Mouse (Mus musculus) embryonic stem cell, embryonic (primary cell): ENCODE measurements around the gene Trmt10a.
"Not testable (repeated sequence)": the region's sequence is repeated elsewhere in the genome, so short reads cannot be mapped to it uniquely, and the experiment has no call there.

Source experiments
- CTCF ChIA-PET, 4 experiments: fragments of 300-600 bp in 2 of 4; fragments of 350-600 bp in 2 of 4; sonication (Branson Sonifier 250); formaldehyde crosslinking; loops; one replicate each; lab custom pipeline; 2022; ENCODE audit warnings: inconsistent platforms in 2 of 4; lab: Charles Lee
- POLR2A ChIA-PET, 4 experiments: fragments of 300-600 bp in 2 of 4; fragments of 350-600 bp in 2 of 4; sonication (Branson Sonifier 250); formaldehyde crosslinking; loops; one replicate each; lab custom pipeline; 2022; ENCODE audit warnings: antibody characterized with exemption in 4 of 4, inconsistent platforms in 1 of 4; lab: Charles Lee

The Trmt10a gene

DNA sequence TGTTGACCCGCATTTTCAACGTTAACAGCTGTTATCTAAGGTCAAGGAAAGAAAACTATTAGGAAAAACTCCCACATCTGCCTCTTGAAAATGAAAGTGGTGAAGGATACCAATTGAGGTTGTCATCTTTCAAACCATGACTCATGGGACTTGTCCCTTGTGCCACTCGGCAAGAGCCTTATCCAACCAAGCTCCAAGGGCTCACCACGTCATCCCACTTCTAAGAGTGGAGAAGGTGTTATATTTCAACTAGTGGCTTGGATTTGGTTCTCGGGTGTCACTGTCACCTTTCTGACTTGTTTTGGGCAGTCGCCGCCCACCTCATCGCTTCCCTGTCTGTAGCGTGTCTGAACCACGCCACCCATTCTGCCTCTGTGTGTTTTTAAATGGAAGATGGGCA is 19.4 kb upstream of the Trmt10a start:
- ChIA-PET CTCF (interaction anchor here in 1 of 4 experiments (0.6 kb wide), 1 partner anchor 143 kb away, joined by 4 read pairs; no protein-coding TSS in a partner anchor), POLR2A (interaction anchor here in 2 of 4 experiments (1.0 to 3.9 kb wide), 3 partner anchors 12 to 20 kb away, joined by 3 to 14 read pairs (median 3); partner anchors contain the start of genes Mttp (in 1 of the 2) and Trmt10a (in 1 of the 2))

- CTCF ChIA-PET = no interaction called here
Observed at GRCm38 (mm10) chr3:138129110-138129509, 14.1 kb upstream of the Trmt10a start.

GRCm38 (mm10) chr3:138130692-138131091 is 12.6 kb upstream of the Trmt10a start:
- CTCF ChIA-PET = interaction anchor here in 3 of 4 experiments (0.6 to 1.2 kb wide), 4 partner anchors 10 to 312 kb away, joined by 3 to 7 read pairs (median 4); partner anchors contain the start of gene Adh5 (in 1 of the 3)
- POLR2A ChIA-PET = interaction anchor here in 3 of 4 experiments (0.6 to 1.3 kb wide), 7 partner anchors 10 to 267 kb away, joined by 3 to 13 read pairs (median 5); partner anchors contain the start of genes Trmt10a (in 3 of the 3), Mttp (in 2 of the 3) and H2afz (in 1 of the 3)

More at GRCm38 (mm10) chr3:138129110-138129509, 14.1 kb upstream of the Trmt10a start:
- POLR2A ChIA-PET = interaction anchor here in 1 of 4 experiments (0.6 kb wide), 1 partner anchor 27 kb away, joined by 5 read pairs; no protein-coding TSS in a partner anchor

DNA sequence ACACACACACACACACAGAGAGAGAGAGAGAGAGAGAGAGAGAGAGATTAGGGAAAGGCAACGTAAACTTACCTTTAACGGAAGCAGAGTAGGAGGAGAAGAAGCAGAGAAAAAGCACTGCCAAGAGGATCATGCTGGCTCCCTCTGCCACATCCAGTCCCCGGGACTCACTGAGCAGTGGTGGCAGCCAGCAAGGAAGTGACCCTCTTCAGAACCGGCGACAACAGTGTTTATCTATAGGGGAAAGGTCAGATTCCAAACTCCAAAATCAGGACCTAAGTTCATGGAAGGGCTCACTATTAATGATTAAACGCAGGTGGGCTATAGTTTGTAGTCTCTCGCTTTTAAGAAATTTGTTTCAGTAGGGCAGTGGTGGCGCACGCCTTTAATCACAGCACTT is 12.1 kb upstream of the Trmt10a start:
- POLR2A ChIA-PET = interaction anchor here in 3 of 4 experiments (0.6 to 1.3 kb wide), 6 partner anchors 10 to 267 kb away, joined by 3 to 13 read pairs (median 6); partner anchors contain the start of genes Trmt10a (in 3 of the 3), Mttp (in 2 of the 3) and H2afz (in 1 of the 3)
- CTCF ChIA-PET = interaction anchor here in 2 of 4 experiments (0.6 to 1.2 kb wide), 2 partner anchors 140 to 311 kb away, joined by 3 to 4 read pairs; partner anchors contain the start of gene Adh5 (in 1 of the 2)

GRCm38 (mm10) chr3:138133463-138133862 is 9.8 kb upstream of the Trmt10a start:
- ChIA-PET CTCF (no interaction called here), POLR2A (interaction anchor here in 2 of 4 experiments (1.0 to 3.2 kb wide), 2 partner anchors 10 to 269 kb away, joined by 3 to 14 read pairs; partner anchors contain the start of genes H2afz (in 1 of the 2) and Trmt10a (in 1 of the 2))

GRCm38 (mm10) chr3:138133916-138134315 is 9.3 kb upstream of the Trmt10a start:
- CTCF ChIA-PET = no interaction called here
- POLR2A ChIA-PET = interaction anchor here in 1 of 4 experiments (3.2 kb wide), 1 partner anchor 9 kb away, joined by 14 read pairs; the partner anchor contains the start of gene Trmt10a

GRCm38 (mm10) chr3:138134528-138134927 is 8.7 kb upstream of the Trmt10a start:
- ChIA-PET CTCF (no interaction called here), POLR2A (interaction anchor here in 1 of 4 experiments (3.2 kb wide), 1 partner anchor 9 kb away, joined by 14 read pairs; the partner anchor contains the start of gene Trmt10a)

DNA sequence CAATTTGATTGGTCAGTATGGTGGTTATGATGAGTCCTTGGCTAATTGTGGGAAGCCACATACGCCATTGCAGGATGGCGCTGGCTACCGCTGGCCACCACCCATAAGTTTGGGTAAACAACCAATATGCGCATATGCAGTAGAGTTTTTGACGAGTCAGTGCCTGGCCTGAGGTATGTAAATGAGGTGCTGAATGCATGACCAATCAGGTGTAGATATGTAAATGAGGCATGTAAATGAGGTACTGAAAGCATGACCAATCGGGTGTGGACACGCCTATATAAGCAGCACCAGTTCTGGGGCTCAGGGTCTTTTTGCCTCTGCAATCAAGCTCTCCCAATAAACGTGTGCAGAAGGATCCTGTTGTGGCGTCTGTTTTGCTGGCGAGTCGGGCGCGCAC is 5.1 kb upstream of the Trmt10a start:
- POLR2A ChIA-PET = interaction anchor here in 2 of 4 experiments (0.6 to 1.9 kb wide), 5 partner anchors 17 to 274 kb away, joined by 3 to 6 read pairs (median 3); partner anchors contain the start of gene H2afz (in 2 of the 2)
- CTCF ChIA-PET = not testable (repeated sequence)

DNA sequence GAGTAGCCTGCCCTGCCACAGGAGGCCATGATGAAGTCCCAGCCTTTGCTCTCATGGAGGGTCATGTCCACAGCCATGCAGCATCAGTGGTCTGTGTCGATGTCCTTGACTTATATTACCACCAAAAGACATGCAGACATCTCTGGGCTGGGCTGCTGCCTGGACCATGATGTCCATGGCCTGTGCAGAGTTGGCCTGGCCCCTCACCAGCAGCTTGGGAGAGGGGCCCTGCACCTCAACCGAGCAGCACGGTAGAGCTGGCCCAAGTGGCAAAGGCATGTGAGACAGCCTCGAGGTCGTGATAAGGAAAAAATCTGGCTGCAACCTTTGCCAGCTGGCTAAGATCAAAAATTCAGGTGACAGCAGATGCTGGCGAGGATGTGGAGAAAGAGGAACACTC is 3.6 kb upstream of the Trmt10a start:
- POLR2A ChIA-PET = interaction anchor here in 1 of 4 experiments (0.7 kb wide), 1 partner anchor 247 kb away, joined by 3 read pairs; no protein-coding TSS in a partner anchor
- CTCF ChIA-PET = no interaction called here

DNA sequence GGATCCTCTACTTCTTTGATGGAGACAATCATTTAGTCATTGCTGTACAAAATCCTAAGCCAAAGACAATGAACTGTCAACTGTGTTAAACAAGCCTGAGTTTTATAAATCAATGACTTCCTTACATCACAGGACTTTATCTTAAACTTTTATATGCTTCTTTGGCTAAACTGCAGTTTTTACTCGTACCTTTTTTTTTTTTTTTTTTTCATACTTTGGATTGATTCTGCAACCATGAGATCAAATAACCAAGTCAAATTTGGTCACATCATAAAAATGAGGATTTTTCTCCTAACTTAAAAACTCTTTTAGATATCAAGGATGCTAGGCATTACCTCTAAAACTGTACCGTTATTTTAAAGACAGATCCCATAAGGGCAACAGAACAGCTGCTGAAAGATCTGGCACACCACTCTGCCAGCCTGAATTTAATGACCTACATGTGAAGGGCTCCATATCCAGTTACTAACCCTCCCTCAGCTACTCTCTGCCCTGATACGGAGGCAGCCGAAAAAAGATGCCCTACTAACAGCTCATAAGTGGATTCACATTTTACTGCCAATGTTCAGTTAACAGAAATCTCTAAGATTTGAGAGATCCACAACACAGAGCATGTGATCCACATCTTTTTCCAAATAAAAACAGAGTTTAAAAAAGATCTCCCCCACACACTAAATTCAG is 1.1 kb upstream of the Trmt10a start:
- POLR2A ChIA-PET = interaction anchor here (0.7 to 6.0 kb wide), 19 partner anchors 9 to 396 kb away, joined by 3 to 108 read pairs (median 13); partner anchors contain the start of genes H2afz (in 2 of the 4) and Dnajb14 (in 1 of the 4)

GRCm38 (mm10) chr3:138142733-138143314 is 424 bp upstream of the Trmt10a start:
- POLR2A ChIA-PET = interaction anchor here (0.6 to 6.0 kb wide), 88 partner anchors 9 to 521 kb away, joined by 3 to 108 read pairs (median 7); partner anchors contain the start of genes H2afz (in 3 of the 4), Dnajb14 (in 2 of the 4), Lamtor3 (in 2 of the 4) and Metap1 (in 2 of the 4)
- CTCF ChIA-PET = interaction anchor here in 3 of 4 experiments (2.0 to 4.0 kb wide), 4 partner anchors 151 to 279 kb away, joined by 4 to 72 read pairs (median 36); partner anchors contain the start of gene H2afz (in 2 of the 3)

More for the DNA sequence above, 1.1 kb upstream of the Trmt10a start:
- CTCF ChIA-PET = no interaction called here

DNA sequence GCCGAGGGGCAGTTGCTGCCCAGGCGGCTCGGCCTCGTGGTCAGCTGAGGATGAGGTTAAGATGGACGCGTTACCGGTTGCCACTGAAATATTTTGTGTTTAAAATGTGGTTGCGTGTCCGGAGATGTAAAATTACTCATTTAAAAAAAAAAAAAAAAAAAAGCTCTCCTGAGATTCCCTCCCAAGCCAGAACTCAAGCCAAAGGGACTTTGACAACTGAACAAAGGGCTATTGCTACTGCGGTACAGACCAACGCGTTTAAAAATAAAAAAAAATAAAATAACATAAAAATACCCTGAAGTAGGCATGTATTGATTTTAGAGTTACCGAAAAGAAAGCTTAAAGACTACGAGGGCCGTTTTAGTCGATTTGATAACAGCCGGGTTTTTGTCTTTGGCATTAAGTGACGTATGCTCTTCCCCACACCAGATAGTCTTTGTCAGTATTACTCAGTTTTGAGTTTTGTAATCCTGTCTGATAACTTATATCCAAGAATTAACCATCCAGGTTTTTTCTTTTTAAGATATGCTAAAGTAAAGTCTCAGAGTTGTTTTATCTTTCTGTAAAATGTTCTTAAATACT is 903 bp downstream of the Trmt10a start:
- ChIA-PET POLR2A (interaction anchor here (0.5 to 6.0 kb wide), 163 partner anchors 8 to 1228 kb away, joined by 3 to 108 read pairs (median 4); partner anchors contain the start of genes H2afz (in 4 of the 4), Dnajb14 (in 3 of the 4), Adh5 (in 2 of the 4) and Gm5105 (in 2 of the 4)), CTCF (interaction anchor here (0.5 to 4.0 kb wide), 31 partner anchors 11 to 932 kb away, joined by 3 to 72 read pairs (median 4); partner anchors contain the start of genes H2afz (in 2 of the 4) and Lamtor3 (in 2 of the 4))

DNA sequence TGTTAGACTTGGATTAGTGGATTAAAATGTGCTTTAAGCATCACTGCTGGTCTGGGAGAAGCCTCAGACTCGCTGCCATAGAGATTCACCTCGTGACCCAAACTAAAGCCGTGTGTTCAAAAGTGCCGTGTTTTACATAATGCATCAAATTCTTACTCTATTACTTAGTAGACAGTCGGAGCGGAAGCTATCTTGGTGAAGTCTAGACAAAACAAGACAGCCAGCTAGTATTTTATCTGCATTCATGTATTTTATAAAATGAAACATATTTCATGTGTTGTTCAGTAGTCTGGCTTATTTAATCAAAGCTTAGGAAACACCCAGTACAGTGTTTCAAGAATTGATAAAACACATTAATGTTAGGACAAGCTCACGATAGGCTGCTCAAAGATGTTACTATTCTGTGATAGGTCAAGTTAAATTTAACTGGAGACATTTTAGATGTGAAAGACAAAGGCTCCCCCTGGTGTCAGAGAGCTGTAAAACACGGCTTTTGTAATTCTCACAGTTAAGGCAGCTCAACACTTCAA is 1.5 kb downstream of the Trmt10a start, which contains the start of gene Mttp:
Gene Mttp (minus strand): TSS at position 327 of the 530 bp plus-strand sequence.
- ChIA-PET POLR2A (interaction anchor here (0.5 to 6.0 kb wide), 109 partner anchors 7 to 1228 kb away, joined by 3 to 108 read pairs (median 6); partner anchors contain the start of genes H2afz (in 4 of the 4), Dnajb14 (in 2 of the 4), Lamtor3 (in 2 of the 4) and Dapp1 (in 1 of the 4)), CTCF (interaction anchor here (0.5 to 4.0 kb wide), 33 partner anchors 28 to 663 kb away, joined by 3 to 72 read pairs (median 4); partner anchors contain the start of genes H2afz (in 2 of the 4) and Lamtor3 (in 2 of the 4))

DNA sequence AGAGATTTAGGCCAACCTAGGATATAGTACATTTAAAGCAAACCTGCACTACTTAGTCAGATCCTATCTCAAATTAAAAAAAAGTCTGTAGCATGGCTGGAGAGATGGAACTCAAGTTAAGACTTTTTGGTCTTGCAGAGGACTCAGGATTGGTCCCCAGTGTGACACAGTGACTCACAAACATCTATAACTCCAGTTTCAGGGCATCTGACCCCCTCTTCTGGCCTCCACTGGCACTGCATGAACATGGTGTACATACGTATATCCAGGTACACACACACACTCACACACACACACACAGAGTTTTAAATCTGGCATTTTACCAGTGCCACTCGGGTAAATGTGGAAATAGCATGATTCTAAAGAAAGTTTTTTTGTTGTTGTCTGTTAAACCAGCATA is 5.6 kb downstream of the Trmt10a start:
- ChIA-PET POLR2A (no interaction called here), CTCF (no interaction called here)

DNA sequence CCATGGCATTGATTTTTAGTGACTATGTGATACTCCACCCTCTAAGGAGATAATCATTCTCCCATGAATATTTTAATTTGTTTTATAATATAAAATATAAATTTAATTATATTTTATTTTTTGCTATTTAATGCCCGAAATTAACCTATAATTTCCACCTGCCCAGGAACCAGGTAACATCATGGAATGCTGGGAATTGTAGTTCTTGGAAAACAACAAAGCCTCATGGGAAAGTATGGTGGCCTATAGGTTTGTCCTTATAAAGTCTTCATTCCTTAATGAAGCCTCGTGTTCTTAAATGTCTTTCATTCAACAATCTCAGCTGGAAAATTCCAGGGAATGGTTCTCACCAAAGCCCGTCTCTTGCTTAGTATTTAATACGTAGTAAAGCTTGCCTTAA is 11.8 kb downstream of the Trmt10a start:
- ChIA-PET POLR2A (interaction anchor here in 2 of 4 experiments (1.0 to 3.8 kb wide), 4 partner anchors 9 to 291 kb away, joined by 3 to 22 read pairs (median 6); partner anchors contain the start of genes Trmt10a (in 2 of the 2), H2afz (in 1 of the 2) and Mttp (in 1 of the 2)), CTCF (interaction anchor here in 1 of 4 experiments (0.5 kb wide), 1 partner anchor 11 kb away, joined by 3 read pairs; no protein-coding TSS in a partner anchor)

GRCm38 (mm10) chr3:138156651-138157050 is 13.4 kb downstream of the Trmt10a start:
- ChIA-PET CTCF (no interaction called here), POLR2A (interaction anchor here in 3 of 4 experiments (0.6 to 3.8 kb wide), 5 partner anchors 10 to 239 kb away, joined by 3 to 22 read pairs (median 4); partner anchors contain the start of genes Trmt10a (in 2 of the 3) and Mttp (in 1 of the 3))
